Mouse (Mus musculus): ENCODE measurements around the gene Tcap. TPM values are rescaled to one million over a fixed set of nuclear protein-coding genes. Genes with fewer than 3 reads are reported as not detected.

Gene Tcap
- polyA plus RNA-seq, 1 experiment from 2014 or later: 18.1 TPM

DNA sequence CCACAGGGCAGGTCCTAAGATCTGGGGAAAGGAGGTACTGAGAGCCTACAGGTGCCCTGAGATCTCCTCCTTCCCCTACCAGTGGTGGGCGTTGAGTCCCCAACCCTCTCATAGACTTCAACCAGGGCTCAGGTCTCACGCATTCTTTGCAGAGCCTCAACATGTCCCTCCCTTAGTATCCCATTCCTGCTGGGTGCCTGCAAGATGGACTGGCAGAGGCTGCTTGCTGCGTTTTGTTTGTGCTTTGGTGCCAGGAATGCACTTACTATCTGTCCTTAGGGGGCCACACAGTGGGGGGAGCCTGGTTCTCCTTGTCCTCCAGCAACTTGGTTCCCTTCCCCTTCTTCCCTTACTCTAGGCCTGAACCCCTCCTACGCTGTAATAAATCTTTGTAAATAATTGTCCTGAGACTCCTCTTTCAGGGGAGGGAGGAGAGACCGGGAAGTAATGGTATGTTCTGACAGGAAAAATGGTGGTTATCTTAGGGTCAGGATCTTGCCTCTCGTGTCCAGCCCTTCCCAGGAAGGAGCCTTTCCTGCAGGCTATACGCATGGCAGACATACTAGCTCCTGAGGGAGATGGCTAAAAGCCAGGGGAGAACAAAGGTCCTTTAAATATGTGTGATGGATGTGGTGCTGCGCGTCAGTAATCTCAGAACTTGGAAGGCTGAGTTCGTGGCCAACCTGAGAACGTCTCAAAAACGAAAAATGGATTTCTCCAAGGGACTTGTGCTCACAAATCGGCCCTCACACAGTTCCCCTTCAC is 26.0 kb upstream of the Tcap start:
- Histone ChIP-seq H3K4me2 (peak overlapping the region; percentile 67), H3K9ac (peak overlapping the region; percentile 11), H3K4me1 (peaks cover 50% of the 10 kb centered on the region), H3K27ac (peak overlapping the region; percentile 71), H3K4me3 (peak overlapping the region; percentile 66), H3K27me3 (peaks cover 16% of the 10 kb centered on the region), H3K9me3 (no peaks in the 10 kb centered on the region), H3K36me3 (0 out of 2 replicates have a peak, but pooled peaks cover 4% of the 10 kb centered on the region)
- WGBS: 8% methylated on average over 13 of the region's 13 CpGs
- ATAC-seq (ENCODE audit: insufficient number of reproducible peaks, low FRiP score, low TSS enrichment, low read depth): no peak

DNA sequence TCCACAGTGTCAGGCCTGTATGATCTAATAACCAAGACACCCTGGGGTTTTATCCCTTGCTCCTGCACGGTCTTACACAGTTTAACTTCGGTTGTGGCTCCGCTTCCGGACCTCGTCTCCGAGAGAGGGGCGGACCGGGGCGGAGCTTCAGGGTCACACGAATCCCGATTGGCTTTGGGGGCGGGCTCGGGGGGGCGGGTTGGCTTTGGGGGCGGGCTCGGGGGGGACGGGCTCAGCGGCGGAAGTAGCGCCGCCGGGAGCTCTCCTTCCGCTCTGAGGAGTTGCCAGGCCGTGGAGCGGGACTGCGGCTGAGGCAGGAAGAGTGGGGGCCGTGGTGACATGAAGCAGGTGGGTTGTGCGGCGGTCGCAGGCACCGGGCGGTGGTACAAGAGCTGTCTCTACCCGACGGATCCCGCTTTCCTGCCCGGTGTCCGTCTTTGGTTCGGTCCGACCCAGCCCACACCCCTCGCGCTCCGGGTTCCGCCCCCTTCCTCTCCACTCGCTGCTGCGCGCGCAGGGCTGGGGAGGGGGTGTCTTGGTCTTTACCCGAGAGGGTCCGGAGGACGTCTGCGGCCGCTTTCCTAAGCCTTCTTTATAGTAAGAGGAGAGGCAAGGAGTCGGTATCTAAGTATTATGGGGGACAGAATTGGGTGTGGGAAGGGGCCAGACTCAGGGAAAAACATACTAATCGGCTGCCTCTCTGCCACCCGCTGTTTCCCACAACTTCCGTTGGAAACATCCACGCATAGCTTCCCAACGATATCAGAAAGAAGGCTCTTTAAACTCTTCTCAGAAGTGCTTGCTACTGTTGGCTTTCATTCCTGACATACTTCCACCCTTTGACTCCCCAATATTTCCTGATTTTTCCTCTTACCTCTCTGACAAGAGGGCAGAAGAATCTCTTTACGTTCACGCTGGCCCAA is 25.2 kb upstream of the Tcap start, which contains the start of gene Stard3:
Gene Stard3 (plus strand): TSS at position 208 of the 923 bp plus-strand sequence.
- peaks cover 49% of the 10 kb centered on the region for H3K4me1 ChIP-seq
- peak within 1 kb of the TSS; percentile 88 for H3K27ac ChIP-seq
- ATAC-seq (ENCODE audit: insufficient number of reproducible peaks, low FRiP score, low TSS enrichment, low read depth): peak; percentile 83
- peaks cover 11% of the 10 kb centered on the region for H3K27me3 ChIP-seq
- H3K9ac ChIP-seq: peak within 1 kb of the TSS; percentile 55
- peak within 1 kb of the TSS; percentile 66 for H3K4me3 ChIP-seq
- H3K36me3 ChIP-seq: 0 out of 2 replicates have a peak, but pooled peaks cover 4% of the 10 kb centered on the region
- WGBS: under 1% methylated on average over 60 of the region's 60 CpGs
- no peaks in the 10 kb centered on the region for H3K9me3 ChIP-seq
- H3K4me2 ChIP-seq: peak within 1 kb of the TSS; percentile 67

DNA sequence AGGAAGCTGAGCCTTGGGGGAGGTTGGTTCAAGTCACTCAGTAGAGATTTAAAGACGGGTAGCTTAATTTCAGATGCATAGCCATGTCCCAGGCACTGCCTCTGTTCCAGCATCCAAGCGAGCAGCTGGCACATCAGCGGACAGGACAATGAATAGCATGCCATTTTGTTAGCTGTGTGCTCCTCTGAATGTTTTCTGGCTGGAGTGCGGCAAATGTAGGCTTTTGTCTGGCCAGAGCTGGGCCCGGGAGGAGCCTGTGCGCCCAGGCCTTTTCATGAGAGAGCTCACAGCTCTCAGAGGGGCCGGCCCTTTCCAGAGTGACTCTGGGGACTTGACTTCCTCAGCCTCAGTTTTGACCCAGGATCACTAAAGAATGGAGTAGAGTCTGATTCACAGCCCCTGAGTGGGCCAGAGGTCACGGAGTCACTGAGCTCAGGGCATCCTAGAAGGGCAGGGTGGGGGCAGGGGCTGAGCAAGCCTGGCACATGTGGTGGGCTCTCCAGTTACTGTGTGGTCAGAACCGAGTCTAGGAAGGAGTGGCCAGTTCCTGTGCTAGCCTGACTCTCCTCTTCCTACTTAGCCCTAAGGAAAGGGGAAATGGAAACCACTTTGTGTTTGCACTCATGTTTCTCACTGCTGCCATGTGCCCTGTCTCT is 22.6 kb upstream of the Tcap start:
- 71% methylated on average over 9 of the region's 9 CpGs for WGBS
- Histone ChIP-seq H3K27me3 (no peaks in the 10 kb centered on the region), H3K4me1 (peaks cover 37% of the 10 kb centered on the region), H3K4me3 (no peak overlapping the region), H3K9ac (no peak overlapping the region), H3K9me3 (no peaks in the 10 kb centered on the region), H3K4me2 (no peak overlapping the region), H3K27ac (no peak overlapping the region), H3K36me3 (0 out of 2 replicates have a peak, but pooled peaks cover 4% of the 10 kb centered on the region)
- no peak for ATAC-seq (ENCODE audit: insufficient number of reproducible peaks, low FRiP score, low TSS enrichment, low read depth)

DNA sequence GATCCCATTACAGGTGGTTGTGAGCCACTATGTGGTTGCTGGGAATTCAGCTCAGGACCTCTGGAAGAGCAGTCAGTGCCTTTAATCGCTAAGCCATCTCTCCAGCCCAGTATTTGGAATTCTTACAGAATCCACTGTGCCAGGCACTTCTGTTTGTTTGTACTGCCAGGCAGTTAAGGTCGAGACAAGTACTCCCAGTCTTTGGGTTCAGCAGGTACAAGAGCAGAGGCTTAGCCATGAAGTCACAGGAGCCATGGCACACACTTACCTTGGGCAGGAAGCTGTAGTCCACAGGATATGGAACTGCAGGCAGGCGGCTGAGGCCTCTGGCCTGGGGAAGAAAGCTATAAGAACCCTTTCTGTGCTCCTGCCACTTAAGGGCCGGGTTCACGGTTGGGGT is 19.8 kb upstream of the Tcap start:
- H3K4me2 ChIP-seq: no peak overlapping the region
- H3K36me3 ChIP-seq: 0 out of 2 replicates have a peak, but pooled peaks cover 4% of the 10 kb centered on the region
- H3K9me3 ChIP-seq: no peaks in the 10 kb centered on the region
- no peak overlapping the region for H3K9ac ChIP-seq
- H3K27ac ChIP-seq: no peak overlapping the region
- no peak for ATAC-seq (ENCODE audit: insufficient number of reproducible peaks, low FRiP score, low TSS enrichment, low read depth)
- WGBS: 75% methylated on average over 5 of the region's 5 CpGs
- peaks cover 22% of the 10 kb centered on the region for H3K4me1 ChIP-seq
- H3K27me3 ChIP-seq: no peaks in the 10 kb centered on the region
- no peak overlapping the region for H3K4me3 ChIP-seq

DNA sequence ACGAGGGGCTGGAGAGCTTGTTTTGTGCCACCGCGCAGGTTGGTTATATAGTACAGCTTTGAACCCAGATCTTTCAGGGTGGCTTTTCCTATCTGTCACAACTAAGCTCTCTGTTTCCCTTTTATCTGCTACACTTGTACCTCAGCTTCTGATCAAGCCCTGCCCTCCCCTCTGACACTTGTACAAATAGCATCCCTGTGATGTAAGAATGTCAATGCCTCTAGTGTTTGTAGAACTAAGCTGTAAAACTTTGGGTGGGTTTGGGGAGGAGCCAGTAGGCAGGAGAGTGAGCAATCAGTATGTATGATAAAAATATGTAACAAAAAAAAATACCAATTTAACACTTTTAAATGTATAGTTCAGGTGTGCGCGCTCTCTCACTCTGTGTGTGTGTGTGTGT is 19.2 kb upstream of the Tcap start:
- no peak for ATAC-seq (ENCODE audit: insufficient number of reproducible peaks, low FRiP score, low TSS enrichment, low read depth)
- Histone ChIP-seq H3K4me1 (peaks cover 16% of the 10 kb centered on the region), H3K4me3 (no peak overlapping the region), H3K27ac (no peak overlapping the region), H3K36me3 (0 out of 2 replicates have a peak, but pooled peaks cover 4% of the 10 kb centered on the region), H3K27me3 (no peaks in the 10 kb centered on the region), H3K9ac (no peak overlapping the region), H3K9me3 (no peaks in the 10 kb centered on the region), H3K4me2 (no peak overlapping the region)
- WGBS: 90% methylated on average over 5 of the region's 5 CpGs

DNA sequence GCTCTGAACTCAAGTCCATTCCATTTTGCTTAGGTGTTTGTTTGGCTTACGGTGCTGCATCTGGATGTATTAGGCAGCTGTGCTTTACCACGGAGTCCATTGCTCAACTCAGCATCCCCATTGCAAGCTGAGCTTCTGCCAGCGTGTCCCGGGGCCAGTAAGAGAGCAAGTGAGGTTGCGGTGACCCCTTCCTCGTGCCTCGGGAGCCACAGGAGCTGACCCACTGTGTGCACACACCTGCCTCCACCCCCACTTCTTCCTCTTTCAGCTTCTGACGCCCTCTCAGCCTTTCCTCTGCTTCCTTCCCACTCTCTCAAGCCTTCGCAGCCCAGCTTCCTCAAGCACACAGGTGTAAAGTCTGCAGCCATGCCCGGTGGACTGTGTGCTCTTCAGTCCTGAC is 17.3 kb upstream of the Tcap start:
- H3K9me3 ChIP-seq: no peaks in the 10 kb centered on the region

DNA sequence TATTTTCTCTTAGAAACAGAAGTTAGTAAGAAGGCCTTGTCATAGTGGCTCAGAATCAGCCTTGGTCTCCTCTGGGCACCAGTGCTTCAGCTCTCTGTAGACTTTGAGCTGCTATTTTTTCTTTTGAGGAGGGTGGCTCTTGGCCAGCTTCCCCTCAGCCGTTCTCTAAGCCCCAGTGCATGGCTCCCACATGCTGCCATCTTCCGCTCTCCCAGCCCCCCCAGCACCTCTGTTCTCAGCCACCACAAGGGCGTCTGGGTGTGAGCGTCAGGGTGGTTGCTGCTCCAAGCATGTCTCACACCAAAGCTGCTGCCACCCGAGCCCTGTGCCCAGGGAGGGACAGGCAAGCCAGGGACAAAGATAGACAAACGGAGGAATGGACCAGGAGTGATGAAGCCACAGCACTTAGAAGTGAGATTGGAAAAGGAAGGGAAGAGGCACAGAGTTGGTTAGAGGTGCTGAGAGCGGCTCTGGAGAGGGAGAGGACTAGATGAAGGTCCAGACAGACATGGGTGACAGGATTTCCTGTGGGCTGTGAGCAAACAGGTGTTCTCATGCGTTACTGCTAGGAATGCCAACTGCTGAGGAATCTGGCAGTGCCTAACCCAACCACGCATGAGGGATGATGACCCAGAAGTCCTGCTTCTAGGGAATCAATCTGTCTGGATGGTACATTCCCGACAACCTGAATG is 16.3 kb upstream of the Tcap start:
- Histone ChIP-seq H3K4me1 (0 out of 2 replicates have a peak, but pooled peaks cover 11% of the 10 kb centered on the region), H3K27ac (no peak overlapping the region), H3K36me3 (no peaks in the 10 kb centered on the region), H3K9me3 (no peaks in the 10 kb centered on the region), H3K27me3 (no peaks in the 10 kb centered on the region), H3K4me2 (no peak overlapping the region), H3K9ac (no peak overlapping the region), H3K4me3 (no peak overlapping the region)
- 75% methylated on average over 10 of the region's 10 CpGs for WGBS
- no peak for ATAC-seq (ENCODE audit: insufficient number of reproducible peaks, low FRiP score, low TSS enrichment, low read depth)

More for the DNA sequence above, 17.3 kb upstream of the Tcap start:
- no peak overlapping the region for H3K9ac ChIP-seq
- no peak for ATAC-seq (ENCODE audit: insufficient number of reproducible peaks, low FRiP score, low TSS enrichment, low read depth)
- H3K4me1 ChIP-seq: 0 out of 2 replicates have a peak, but pooled peaks cover 8% of the 10 kb centered on the region
- no peak overlapping the region for H3K4me3 ChIP-seq
- H3K4me2 ChIP-seq: no peak overlapping the region
- H3K27me3 ChIP-seq: no peaks in the 10 kb centered on the region
- no peaks in the 10 kb centered on the region for H3K36me3 ChIP-seq
- no peak overlapping the region for H3K27ac ChIP-seq
- WGBS: 70% methylated on average over 10 of the region's 10 CpGs

DNA sequence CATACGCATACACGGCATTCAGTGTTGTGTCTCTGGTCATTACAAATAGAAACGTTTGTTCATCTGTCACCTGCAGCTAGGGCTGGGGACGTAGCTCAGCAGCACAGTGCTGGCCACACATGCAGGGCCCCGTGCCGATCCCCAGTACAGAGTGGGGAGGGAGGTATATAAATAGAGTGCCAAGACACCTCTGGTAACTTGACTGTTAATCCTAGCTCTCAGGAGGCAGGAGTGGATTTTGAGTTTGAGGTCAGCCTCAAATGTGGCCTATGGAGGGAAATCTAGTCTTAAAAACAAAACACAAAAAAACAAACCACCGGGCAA is 15.8 kb upstream of the Tcap start:
- ATAC-seq (ENCODE audit: insufficient number of reproducible peaks, low FRiP score, low TSS enrichment, low read depth): no peak
- Histone ChIP-seq H3K27ac (no peak overlapping the region), H3K4me3 (no peak overlapping the region), H3K4me2 (no peak overlapping the region), H3K9ac (no peak overlapping the region), H3K36me3 (no peaks in the 10 kb centered on the region), H3K4me1 (0 out of 2 replicates have a peak, but pooled peaks cover 11% of the 10 kb centered on the region), H3K9me3 (no peaks in the 10 kb centered on the region), H3K27me3 (no peaks in the 10 kb centered on the region)
- WGBS: 86% methylated on average over 7 of the region's 7 CpGs

DNA sequence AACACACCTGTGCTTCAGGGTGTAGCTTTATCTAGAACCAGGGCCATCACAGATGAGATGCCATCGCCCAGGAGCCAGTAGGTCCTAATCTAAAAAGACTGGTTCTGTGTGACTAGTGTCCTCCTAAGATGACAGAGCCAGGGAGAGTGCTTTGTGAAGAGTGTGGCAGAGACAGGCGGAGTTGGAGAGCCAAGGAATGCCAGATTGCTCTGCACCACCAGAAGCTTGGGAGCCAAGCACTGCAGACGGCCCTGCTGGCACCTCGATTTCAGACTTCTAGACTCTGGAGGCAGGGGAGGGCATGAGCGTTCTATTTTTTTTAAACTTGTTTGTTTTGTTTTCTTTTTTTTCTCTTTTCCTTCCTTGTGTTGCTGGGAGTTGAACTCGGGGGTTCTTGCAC is 14.3 kb upstream of the Tcap start:
- no peak for ATAC-seq (ENCODE audit: insufficient number of reproducible peaks, low FRiP score, low TSS enrichment, low read depth)
- Histone ChIP-seq H3K27ac (no peak overlapping the region), H3K9ac (no peak overlapping the region), H3K27me3 (no peaks in the 10 kb centered on the region), H3K4me1 (0 out of 2 replicates have a peak, but pooled peaks cover 6% of the 10 kb centered on the region), H3K9me3 (no peaks in the 10 kb centered on the region), H3K4me3 (no peak overlapping the region), H3K36me3 (peaks cover 12% of the 10 kb centered on the region), H3K4me2 (no peak overlapping the region)
- WGBS: 80% methylated on average over 6 of the region's 6 CpGs

DNA sequence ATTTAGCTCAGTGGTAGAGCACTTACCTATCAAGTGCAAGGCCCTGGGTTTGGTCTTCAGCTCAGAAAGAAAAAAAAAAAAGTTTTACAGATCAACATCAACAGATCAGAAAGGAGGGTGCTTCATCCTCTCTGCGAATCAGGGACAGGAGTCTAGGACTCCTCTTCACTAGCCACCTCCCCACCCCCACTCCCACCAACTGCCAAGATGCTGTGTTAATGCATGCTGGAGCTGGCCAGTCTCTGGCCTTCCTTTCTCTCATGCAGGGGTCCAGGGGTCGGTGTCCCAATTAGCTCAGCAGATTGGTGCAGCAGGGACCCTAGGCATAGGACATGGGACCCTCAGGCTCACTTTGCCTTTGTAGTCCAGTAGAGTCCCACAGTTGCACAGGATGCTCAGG is 13.0 kb upstream of the Tcap start:
- no peak overlapping the region for H3K4me2 ChIP-seq

More for the DNA sequence above, 13.0 kb upstream of the Tcap start:
- H3K4me1 ChIP-seq: 0 out of 2 replicates have a peak, but pooled peaks cover 6% of the 10 kb centered on the region
- H3K4me3 ChIP-seq: no peak overlapping the region
- no peaks in the 10 kb centered on the region for H3K27me3 ChIP-seq
- no peak overlapping the region for H3K9ac ChIP-seq
- no peak overlapping the region for H3K27ac ChIP-seq
- peaks cover 25% of the 10 kb centered on the region for H3K36me3 ChIP-seq
- no peak for ATAC-seq (ENCODE audit: insufficient number of reproducible peaks, low FRiP score, low TSS enrichment, low read depth)
- no peaks in the 10 kb centered on the region for H3K9me3 ChIP-seq
- WGBS: 77% methylated on average over 2 of the region's 2 CpGs

Measured in limb, embryonic 15.5 days (tissue).